Comparison of ENCODE assay signal across 10 mouse cellular contexts in genomic region chr13:45745851-45746773, GRCm38 (mm10).
DNase-seq lines count a peak whose midpoint lies in the region; ATAC-seq and TF ChIP-seq lines count a peak whose summit lies in the region.
"Had no signal": no experiment of that assay in that cellular context is flagged by ENCODE, and none has a peak within 500 bp of the region (broad histone marks: within the 10 kb centered on the region; RNA-seq: fewer than 3 reads in every experiment).

No protein-coding gene starts in this region.

- TF ChIP-seq CTCF in lung, adult 2 months (IDR thresholded peaks at IDR 0.05; ENCODE audit: insufficient read depth, low read length), result peak; percentile 1; the same call in 1 of the 2 replicates

- ATAC-seq in frontal cortex, adult (ENCODE audit: low TSS enrichment), result peak; percentile 15; the same call in 1 of the 2 replicates
- 0 out of 2 replicates have a peak, but pooled peaks have one; percentile 9 for ATAC-seq in megakaryocyte progenitor cell, adult 5-6 weeks (replicated peaks; ENCODE audit: poor library complexity)

- H3K4me1 ChIP-seq in lung, adult 2 months (ENCODE audit: control insufficient read depth, insufficient read depth, low read length), result peaks cover 4% of the 10 kb centered on the region

- H3K4me3 ChIP-seq in lung, adult 2 months (replicated peaks; ENCODE audit: extremely low read depth, low read depth, low read length), result no peak overlapping the region
- H3K4me3 ChIP-seq: heart, embryonic 10.5 days had no signal

- no peak for TF ChIP-seq POLR2A in lung, adult 2 months (IDR thresholded peaks at IDR 0.05; ENCODE audit: borderline replicate concordance, extremely low read depth, low read depth, low read length)

- DNase-seq in frontal cortex, postnatal 14 days (ENCODE audit: low spot score in 2 of 2), result no peak
- DNase-seq in lung, adult 2 months, result no peak
- DNase-seq in lung, postnatal 14 days, result no peak
- DNase-seq in adipocyte (ENCODE audit: low spot score), result peak; percentile 22
- DNase-seq in urinary bladder, postnatal 25 days (ENCODE audit: low spot score), result no peak
- no peak for DNase-seq in cerebellum, adult 8-10 months
- DNase-seq: cerebellum, adult 18-20 months had no signal

- WGBS in lung, adult 2 months, result 76% methylated on average over 12 of the region's 12 CpGs
